Mouse (Mus musculus) stomach, postnatal 0 days (tissue): Measurements from ENCODE around the gene Rnf207.

Experiments used
- CTCF ChIP-seq: IDR thresholded peaks from 2 replicates; pipeline ENCODE4 v1.5.1; 2016; ENCODE audit warnings: antibody characterized with exemption, low read depth, mild to moderate bottlenecking, moderate library complexity
- EP300 ChIP-seq: optimal IDR thresholded peaks from 2 replicates; pipeline ENCODE3; 2016; ENCODE audit warnings: antibody characterized with exemption

DNA sequence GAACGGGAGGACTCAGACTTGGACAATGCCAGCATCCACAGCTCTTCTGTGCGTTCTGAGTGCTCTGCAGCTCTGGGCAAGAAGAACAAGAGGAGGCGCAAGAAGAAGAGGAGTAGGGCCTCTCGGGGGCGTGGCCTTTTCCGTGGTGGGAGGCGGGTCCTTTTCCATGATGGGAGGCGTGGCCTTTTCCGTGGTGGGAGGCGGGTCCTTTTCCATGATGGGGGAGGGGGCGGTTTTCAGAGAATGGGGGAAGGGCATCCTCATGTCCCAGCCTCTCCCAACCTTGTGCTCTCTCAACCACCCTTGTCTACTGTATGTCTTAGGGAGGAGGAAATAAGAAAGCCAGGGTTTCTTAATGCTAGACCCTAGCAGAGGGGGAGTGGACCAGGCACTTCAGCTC, 40.9 kb upstream of the Rnf207 start:
- no peak for TF ChIP-seq CTCF
- no peak for TF ChIP-seq EP300
